Mouse (Mus musculus): ENCODE results near the gene Rasgrp4.
"Not testable (repeated sequence)": the region's sequence is repeated elsewhere in the genome, so short reads cannot be mapped to it uniquely, and the experiment has no call there.

Gene Rasgrp4

DNA sequence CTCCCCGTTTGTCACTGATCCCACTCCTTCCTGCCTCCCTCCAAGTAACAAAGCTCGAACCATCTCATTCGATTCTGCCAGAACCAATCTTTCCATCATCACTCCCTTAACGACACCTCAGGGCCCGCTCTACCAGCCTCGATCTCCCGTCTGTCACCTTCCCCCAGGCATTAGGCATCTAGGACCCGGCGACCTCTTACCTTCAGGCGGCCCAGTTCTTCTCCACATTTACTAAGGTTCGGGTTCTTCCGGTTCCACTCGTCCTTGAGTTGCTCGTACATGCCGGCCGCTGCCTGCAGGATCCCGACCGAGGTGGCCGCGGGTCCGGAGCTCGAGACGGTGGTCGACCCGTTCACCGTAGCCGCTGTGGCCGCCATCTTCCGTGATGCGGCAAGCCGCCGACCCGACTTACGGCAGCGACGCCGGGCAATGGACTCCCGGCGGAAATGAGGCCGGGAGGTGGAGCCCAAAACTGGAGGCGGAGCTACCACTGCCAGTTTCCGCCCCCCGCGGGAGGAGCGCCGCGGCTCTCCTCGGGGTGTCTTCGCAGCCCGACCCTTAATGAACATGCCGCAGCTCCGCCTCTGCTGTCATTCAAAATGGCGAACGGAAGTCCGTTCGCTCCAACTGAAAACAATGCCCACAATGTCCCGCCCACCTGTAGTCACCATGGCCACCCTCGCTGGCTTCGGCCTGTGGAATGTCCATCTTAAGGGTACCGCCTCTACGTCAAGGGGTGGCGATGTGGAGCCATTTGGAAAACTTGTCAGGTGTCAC lies 45.6 kb downstream of the Rasgrp4 start, which contains the start of gene Psmd8:
Psmd8 (minus strand) TSS at position 625 of the 777 bp plus-strand sequence.
- DNase-seq (ENCODE audit: low spot score) = peak; percentile 96

DNA sequence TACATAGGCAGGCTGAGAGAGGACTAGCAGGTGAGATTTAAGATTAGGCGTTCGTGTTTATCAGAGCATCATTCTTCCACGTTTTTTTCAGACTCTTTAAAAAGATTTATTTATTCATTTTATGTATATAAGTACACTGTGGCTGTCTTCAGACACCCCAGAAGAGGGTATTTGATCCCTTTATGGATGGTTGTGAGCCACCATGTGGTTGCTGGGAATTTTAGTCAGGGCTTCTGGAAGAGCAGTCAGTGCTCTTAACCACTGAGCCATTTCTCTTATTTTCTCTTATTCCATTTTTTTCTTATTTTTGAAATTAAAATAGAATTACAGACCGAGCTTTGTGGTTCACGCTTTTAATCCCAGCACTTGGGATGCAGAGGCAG lies 46.2 kb downstream of the Rasgrp4 start:
- no peak for DNase-seq (ENCODE audit: low spot score)

- DNase-seq (ENCODE audit: low spot score) = not testable (repeated sequence)
Observed at GRCm38 (mm10) chr7:29181323-29181722, 46.7 kb downstream of the Rasgrp4 start.

DNA sequence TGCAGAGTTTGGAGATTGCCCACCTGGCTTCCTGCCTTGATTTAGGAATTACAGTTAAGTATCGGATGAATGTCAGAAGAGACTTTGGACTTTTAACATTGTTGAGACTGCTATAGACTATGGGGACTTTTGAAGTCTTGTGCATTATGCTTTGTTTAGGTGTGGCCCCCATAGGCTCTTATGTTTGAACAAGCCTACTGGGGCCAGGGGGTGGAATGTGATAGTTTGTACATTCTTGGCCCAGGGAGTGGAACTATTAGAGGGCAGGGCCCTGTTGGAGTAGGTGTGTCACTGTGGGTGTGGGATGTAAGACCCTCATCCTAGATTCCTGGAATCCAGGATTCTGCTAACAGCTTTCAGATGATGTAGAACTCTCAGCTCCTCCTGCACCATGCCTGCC lies 59.6 kb downstream of the Rasgrp4 start:
- DNase-seq (ENCODE audit: low spot score) = not testable (repeated sequence)

DNA sequence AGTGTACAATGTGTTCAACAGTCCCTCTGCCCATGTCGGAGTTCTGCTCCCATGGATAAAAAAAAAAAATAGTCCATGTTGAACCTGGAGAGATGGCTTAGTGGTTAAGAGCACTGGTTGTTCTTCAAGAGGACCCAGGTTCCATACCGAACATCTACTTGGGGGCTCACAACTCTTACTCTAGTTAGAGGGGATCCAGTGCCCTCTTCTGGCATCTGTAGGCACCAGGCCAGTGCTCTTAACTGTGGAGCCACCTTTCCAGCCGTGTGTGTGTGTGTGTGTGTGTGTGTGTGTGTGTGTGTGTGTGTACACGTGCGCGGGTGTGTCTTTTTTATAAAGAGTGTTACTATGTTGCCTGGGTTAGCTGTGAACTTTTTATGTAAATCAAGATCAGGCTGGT lies 67.9 kb downstream of the Rasgrp4 start:
- no peak for DNase-seq (ENCODE audit: low spot score)
